Mouse (Mus musculus) gastrocnemius, postnatal 10 days (tissue): ENCODE measurements around the gene Uqcr11. TPM values are rescaled to one million over a fixed set of nuclear protein-coding genes. Genes with fewer than 3 reads are reported as not detected.
A peak's percentile ranks its signal among the peaks of the same experiment; 100 is the strongest.

Experiments
- DNase-seq: peaks from one replicate; pipeline ENCODE4 v3.0.0; 2021; ENCODE audit warnings: mixed read lengths
- long read RNA-seq, 2 experiments: library from polyadenylated mRNA; stranded (forward); transcript quantifications; one replicate each; pipeline ENCODE4 v2.0.0; 2021
- total RNA-seq, 2 experiments: library from RNA; stranded (reverse); gene quantifications; 2 replicates each; pipeline ENCODE4 v1.2.3; 2021

Gene Uqcr11
- total RNA-seq, result 100 to 1,000 TPM; 725 to 806 TPM
- long read RNA-seq, experiment 1, transcript Uqcr11-201 (3 exons, 445 nt), result major isoform, 216 of 223 reads
- long read RNA-seq, experiment 1, partial matches to known transcripts, result 4 of 223 reads
- long read RNA-seq, experiment 1, other reads (novel, unspliced or antisense), result 1 of 223 reads
- long read RNA-seq, experiment 2, transcript Uqcr11-201 (3 exons, 445 nt), result major isoform, 202 of 207 reads
- long read RNA-seq, experiment 2, partial matches to known transcripts, result 4 of 207 reads
- long read RNA-seq, experiment 2, other reads (novel, unspliced or antisense), result 0 of 207 reads

- peak; percentile 88 for DNase-seq
Observed at GRCm38 (mm10) chr10:80406684-80407501, at the start of gene Uqcr11. Gene Uqcr11 (minus strand): TSS chr10:80406830.

- DNase-seq, result no peak
Observed at GRCm38 (mm10) chr10:80455697-80456096, 49.1 kb upstream of the Uqcr11 start.

DNA sequence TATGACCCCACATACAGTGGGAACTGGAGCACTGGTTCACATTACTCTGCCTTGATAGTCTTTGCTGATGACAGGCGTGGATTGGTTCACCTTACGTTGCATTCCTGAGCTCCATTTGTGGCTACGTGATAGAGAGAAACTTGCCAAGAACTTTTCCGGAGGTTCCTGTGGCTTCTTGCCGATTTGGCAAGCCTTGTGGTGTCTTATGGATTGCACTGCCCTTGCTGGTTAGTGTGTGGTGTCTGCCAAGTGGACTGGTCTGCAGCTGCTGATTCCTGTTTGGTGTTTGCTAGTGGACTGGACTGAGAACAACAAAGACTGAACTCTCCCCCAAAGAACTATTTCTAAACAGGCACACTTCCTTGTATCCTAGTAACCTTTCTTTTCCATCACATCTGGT lies 48.2 kb upstream of the Uqcr11 start:
- DNase-seq, result no peak

DNA sequence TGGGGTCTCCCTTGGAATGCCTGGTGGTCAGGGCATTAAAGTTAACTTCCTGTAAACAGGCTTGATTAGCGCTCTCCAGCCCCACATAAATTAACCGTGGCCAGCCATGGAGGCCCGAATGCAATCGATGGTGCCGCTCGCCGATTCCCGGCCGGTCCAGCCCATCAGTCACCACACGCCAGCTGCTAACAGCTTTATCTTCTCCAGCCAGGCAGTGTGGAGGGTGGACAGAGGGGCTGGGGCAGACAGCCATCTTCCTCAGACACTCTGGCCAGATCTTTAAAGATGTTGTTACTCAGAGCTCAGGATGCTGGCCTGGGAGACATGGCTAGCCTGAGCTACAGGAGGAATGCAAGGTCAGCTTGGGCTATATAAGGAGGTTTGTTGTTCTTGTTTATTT lies 47.0 kb upstream of the Uqcr11 start:
- no peak for DNase-seq

DNA sequence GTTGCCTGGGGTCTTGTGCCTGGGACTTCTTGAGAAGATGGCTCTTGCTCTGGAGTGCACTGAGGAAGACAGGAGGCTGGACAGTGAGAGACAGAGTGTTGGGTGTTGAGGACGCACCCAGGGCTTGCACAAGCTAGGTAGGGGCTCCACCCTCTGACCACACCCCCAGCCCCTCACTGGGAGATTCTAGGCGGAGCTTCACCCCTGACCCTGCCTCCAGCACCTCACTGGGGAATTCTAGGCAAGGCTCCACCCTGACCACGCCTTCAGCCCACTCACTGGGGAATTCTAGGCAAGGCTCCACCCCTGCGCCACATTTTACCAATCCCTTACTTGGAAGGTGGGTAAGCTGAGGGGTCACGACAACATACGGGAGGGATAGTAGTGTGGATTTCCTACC lies 44.0 kb upstream of the Uqcr11 start:
- no peak for DNase-seq

DNA sequence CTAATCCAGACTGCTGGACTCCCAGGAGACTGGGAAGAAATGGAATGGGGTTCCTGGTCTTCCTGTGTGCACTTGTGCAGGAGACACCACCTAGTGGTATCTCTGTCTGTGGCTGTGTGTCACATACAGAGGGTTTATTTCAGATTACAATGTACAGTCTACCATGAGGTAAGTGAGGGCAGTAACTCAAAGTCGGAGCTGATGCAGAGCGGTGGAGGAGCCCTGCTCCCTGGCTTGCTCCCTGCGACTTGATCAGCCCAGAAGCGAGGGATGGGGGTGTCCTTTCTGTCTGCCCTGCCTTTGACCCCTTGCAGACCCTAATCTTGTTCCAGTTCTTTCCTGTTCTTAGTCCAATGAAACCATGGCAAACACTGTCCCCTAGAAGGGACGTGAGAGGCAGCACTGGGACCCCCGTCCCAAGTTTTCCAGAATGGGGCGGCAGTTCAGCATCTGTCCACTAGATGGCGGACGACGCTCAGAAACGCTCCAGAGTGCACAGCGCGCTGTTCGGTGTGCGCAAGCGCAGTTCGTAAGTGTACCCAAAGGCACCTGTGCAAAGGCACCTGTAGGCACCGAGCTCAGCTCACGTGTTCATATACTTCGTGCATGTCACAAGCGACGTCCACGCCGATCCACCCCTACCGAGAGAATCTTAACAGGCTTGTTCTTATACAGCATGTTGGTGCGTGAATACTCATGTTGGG lies 39.4 kb upstream of the Uqcr11 start:
- peak; percentile 76 for DNase-seq

- no peak for DNase-seq
Observed at GRCm38 (mm10) chr10:80445052-80445451, 38.4 kb upstream of the Uqcr11 start.

- DNase-seq, result peak; percentile 63
Observed at GRCm38 (mm10) chr10:80444339-80445045, 37.9 kb upstream of the Uqcr11 start.

- DNase-seq, result no peak
Observed at GRCm38 (mm10) chr10:80443575-80444278, 37.1 kb upstream of the Uqcr11 start.

DNA sequence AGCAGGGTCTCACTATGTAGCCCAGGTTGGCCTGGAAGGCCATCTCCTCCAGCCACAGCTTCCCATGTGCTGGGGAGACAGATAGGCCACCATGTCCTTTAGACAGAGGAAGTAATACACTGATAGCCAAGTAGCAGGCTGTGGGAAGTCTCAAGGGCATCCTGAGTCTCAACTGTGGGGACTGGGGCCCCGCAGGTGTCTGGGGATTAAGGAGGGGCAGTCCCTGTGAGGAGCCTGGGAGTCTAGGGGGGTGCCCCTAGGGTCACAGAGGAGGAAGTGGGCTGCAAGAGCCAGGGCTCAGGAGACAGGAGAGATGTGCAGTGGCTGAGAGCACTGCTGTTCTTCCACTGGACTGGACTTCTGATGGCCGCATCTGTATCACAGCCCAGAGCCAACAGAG lies 36.4 kb upstream of the Uqcr11 start:
- no peak for DNase-seq

GRCm38 (mm10) chr10:80441598-80441997 lies 35.0 kb upstream of the Uqcr11 start:
- DNase-seq, result no peak

GRCm38 (mm10) chr10:80440031-80440430 lies 33.4 kb upstream of the Uqcr11 start:
- no peak for DNase-seq

DNA sequence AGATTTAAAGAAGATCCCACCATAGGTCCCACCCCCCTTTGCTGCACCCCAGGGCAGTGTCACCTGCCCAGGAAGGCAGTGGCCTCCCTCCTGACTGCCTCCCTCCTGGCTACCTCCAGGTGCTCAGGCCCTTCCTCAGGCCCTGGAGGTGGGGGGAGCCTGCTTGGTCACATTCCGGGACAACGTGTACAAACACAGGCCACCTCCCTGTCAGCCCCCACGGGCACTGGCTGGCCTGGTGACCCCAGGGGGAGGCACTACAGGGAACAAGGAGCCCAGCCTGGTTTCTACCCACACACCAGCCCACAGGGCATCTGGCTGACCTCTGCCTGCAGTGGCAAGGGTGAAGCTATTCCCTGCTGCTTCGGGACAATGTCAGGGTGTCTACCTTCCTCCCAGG lies 31.3 kb upstream of the Uqcr11 start:
- DNase-seq, result no peak

DNA sequence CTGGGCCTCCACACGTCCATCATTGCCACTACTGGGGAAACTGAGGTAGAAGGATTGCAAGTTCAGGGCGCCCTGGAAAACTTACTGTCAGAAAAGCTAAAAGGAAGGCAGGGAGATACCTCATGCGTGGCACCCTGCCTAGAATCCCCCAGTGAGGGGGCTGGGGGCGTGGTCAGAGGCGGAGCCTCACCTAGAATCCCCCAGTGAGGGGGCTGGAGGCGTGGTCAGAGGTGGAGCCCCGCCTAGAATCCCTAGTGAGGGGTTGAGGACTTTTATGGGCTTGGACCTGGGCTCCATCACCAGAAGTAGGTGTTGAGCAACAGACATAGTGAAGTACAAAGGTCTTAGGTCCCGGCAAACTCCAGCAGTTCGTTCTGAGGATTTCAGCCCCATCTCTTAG lies 29.6 kb upstream of the Uqcr11 start:
- DNase-seq, result no peak

GRCm38 (mm10) chr10:80435764-80436163 lies 29.1 kb upstream of the Uqcr11 start:
- DNase-seq, result no peak

- no peak for DNase-seq
Observed at GRCm38 (mm10) chr10:80434823-80435222, 28.2 kb upstream of the Uqcr11 start.

- DNase-seq, result no peak
Observed at GRCm38 (mm10) chr10:80434233-80434592, 27.6 kb upstream of the Uqcr11 start.

GRCm38 (mm10) chr10:80433513-80434232 lies 27.0 kb upstream of the Uqcr11 start, which contains the start of gene Tcf3:
Gene Tcf3 (minus strand): TSS chr10:80433647.
- DNase-seq, result peak; percentile 97

DNA sequence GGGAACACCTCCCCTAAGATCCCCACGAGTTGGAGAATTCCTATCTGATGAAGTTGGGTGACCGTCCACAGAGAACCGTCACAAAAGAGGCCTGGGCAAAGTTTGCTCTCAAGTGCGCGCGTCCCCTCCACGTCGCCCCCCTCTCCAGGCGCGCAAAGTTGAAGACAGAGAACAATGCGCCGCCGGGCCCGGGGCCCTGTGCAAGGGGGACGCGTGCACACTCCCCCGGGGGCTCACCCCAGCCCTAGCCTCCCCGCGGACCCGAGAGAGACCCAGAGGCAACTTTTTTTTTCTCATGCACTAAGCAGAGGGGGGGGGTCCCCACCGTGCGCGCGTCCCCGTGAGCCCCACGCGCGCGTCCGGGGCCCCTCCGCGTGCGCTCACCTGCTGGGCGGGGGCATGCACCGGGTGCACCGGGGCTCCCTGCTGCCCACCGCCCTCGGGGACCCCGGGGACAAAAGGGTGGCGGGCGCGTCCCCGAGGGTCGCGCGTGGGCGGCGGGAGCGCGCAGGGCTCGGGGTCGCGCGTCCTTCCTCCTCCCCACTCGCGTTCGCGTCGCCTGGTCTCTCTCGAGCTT lies 26.4 kb upstream of the Uqcr11 start:
- DNase-seq, result peak; percentile 49

DNA sequence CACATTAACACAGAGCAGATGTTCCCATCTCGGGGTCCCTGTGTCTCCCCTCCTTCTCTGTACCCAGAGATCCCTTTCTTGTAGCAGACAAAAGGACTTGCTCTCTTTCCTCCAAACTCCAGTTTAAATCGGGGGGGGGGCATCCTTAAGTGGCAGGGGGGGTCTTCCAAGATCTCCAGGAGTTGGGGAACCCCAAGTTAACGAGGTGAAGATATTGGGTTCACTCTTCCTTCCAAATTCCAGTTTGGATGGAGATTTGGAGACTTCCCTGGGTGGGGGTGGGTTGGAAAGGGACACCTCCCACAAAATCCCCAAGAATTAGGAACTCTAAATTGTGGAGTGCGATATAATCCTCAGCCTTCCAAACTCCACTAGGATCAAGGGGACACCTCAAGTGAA lies 25.8 kb upstream of the Uqcr11 start:
- DNase-seq, result no peak
